Comparison of ENCODE assay signal across 23 mouse cellular contexts in genomic region chr12:25335069-25335468, GRCm38 (mm10).
DNase-seq lines count a peak whose midpoint lies in the region; ATAC-seq lines count a peak whose summit lies in the region.
"Had no signal": no experiment of that assay in that cellular context is flagged by ENCODE, and none has a peak within 500 bp of the region (broad histone marks: within the 10 kb centered on the region; RNA-seq: fewer than 3 reads in every experiment).

No protein-coding gene starts in this region.

- H3K27me3 ChIP-seq in heart, embryonic 10.5 days (ENCODE audit: insufficient read depth, poor library complexity, severe bottlenecking): no peaks in the 10 kb centered on the region
- H3K27me3 ChIP-seq in heart, embryonic 11.5 days (ENCODE audit: control insufficient read depth, insufficient read depth, low read length): no peaks in the 10 kb centered on the region
- no peaks in the 10 kb centered on the region for H3K27me3 ChIP-seq in embryonic facial prominence, embryonic 15.5 days
- H3K27me3 ChIP-seq: CH12.LX; intestine, embryonic 15.5 days; limb, embryonic 13.5 days had no signal

- H3K9ac ChIP-seq in heart, embryonic 11.5 days (ENCODE audit: low read depth, low read length): no peak overlapping the region
- no peak overlapping the region for H3K9ac ChIP-seq in embryonic facial prominence, embryonic 15.5 days
- H3K9ac ChIP-seq: forebrain, postnatal 0 days; hindbrain, embryonic 14.5 days; intestine, embryonic 15.5 days; limb, embryonic 13.5 days; liver, embryonic 14.5 days had no signal

- ATAC-seq in heart, embryonic 11.5 days (replicated peaks; ENCODE audit: insufficient number of reproducible peaks, low FRiP score, low TSS enrichment): no peak
- ATAC-seq in embryonic facial prominence, embryonic 15.5 days (ENCODE audit: insufficient number of reproducible peaks, low FRiP score, low TSS enrichment, low read depth): no peak
- peak; percentile 86 for ATAC-seq in monocyte, adult 5-6 weeks (replicated peaks; ENCODE audit: insufficient number of reproducible peaks, low FRiP score, low TSS enrichment, poor library complexity, severe bottlenecking)
- ATAC-seq: forebrain, postnatal 0 days; intestine, embryonic 15.5 days had no signal

- H3K4me1 ChIP-seq in heart, embryonic 10.5 days: peaks cover 23% of the 10 kb centered on the region
- peaks cover 5% of the 10 kb centered on the region for H3K4me1 ChIP-seq in heart, embryonic 11.5 days (ENCODE audit: control insufficient read depth, insufficient read depth, low read length)
- H3K4me1 ChIP-seq in embryonic facial prominence, embryonic 15.5 days: peaks cover 14% of the 10 kb centered on the region
- H3K4me1 ChIP-seq: intestine, embryonic 15.5 days; limb, embryonic 13.5 days had no signal

- no peaks in the 10 kb centered on the region for H3K36me3 ChIP-seq in heart, embryonic 10.5 days
- no peaks in the 10 kb centered on the region for H3K36me3 ChIP-seq in heart, embryonic 11.5 days (ENCODE audit: control insufficient read depth, insufficient read depth, low read length)
- H3K36me3 ChIP-seq in embryonic facial prominence, embryonic 15.5 days: no peaks in the 10 kb centered on the region
- H3K36me3 ChIP-seq: forebrain, embryonic 10.5 days; intestine, embryonic 15.5 days; limb, embryonic 13.5 days had no signal

- H3K4me2 ChIP-seq in heart, embryonic 11.5 days: no peak overlapping the region
- H3K4me2 ChIP-seq in embryonic facial prominence, embryonic 15.5 days (replicated peaks): no peak overlapping the region
- H3K4me2 ChIP-seq: hindbrain, embryonic 14.5 days; intestine, embryonic 15.5 days; limb, embryonic 13.5 days had no signal

- H3K27ac ChIP-seq in heart, embryonic 10.5 days: 0 out of 2 replicates have a peak overlapping the region, but pooled peaks have one; percentile 42
- no peak overlapping the region for H3K27ac ChIP-seq in heart, embryonic 11.5 days (ENCODE audit: low read depth, low read length)
- 0 out of 2 replicates have a peak overlapping the region, but pooled peaks have one; percentile 35 for H3K27ac ChIP-seq in embryonic facial prominence, embryonic 15.5 days (replicated peaks)
- H3K27ac ChIP-seq: hindbrain, embryonic 14.5 days; intestine, embryonic 15.5 days; limb, embryonic 13.5 days; liver, embryonic 14.5 days had no signal

- no peak for DNase-seq in heart, embryonic 10.5 days (ENCODE audit: low spot score)
- peak; percentile 40 for DNase-seq in CD4-positive helper T cell, adult 2 months (ENCODE audit: low read depth, low spot score)
- DNase-seq in cerebellum, postnatal 14 days: no peak
- no peak for DNase-seq in kidney, adult 8-10 months
- DNase-seq in Muller cell, postnatal 12 days (ENCODE audit: inconsistent ontology term): no peak
- DNase-seq: adrenal gland, postnatal 10 days; cerebellum, adult 11 months; cerebellum, postnatal 25 days; embryo, embryonic 11 days; forebrain, postnatal 0 days; heart, adult 11 months; heart, postnatal 36 days; midbrain, embryonic 14.5 days; thymus, postnatal 25 days had no signal

- no peak overlapping the region for H3K4me3 ChIP-seq in heart, embryonic 10.5 days
- H3K4me3 ChIP-seq in heart, embryonic 11.5 days (ENCODE audit: low read depth, low read length): no peak overlapping the region
- no peak overlapping the region for H3K4me3 ChIP-seq in embryonic facial prominence, embryonic 15.5 days (replicated peaks)
- H3K4me3 ChIP-seq: forebrain, embryonic 10.5 days; intestine, embryonic 15.5 days; limb, embryonic 13.5 days had no signal

- no peaks in the 10 kb centered on the region for H3K9me3 ChIP-seq in heart, embryonic 10.5 days
- no peaks in the 10 kb centered on the region for H3K9me3 ChIP-seq in heart, embryonic 11.5 days (replicated peaks; ENCODE audit: control insufficient read depth, low read length)
- no peaks in the 10 kb centered on the region for H3K9me3 ChIP-seq in embryonic facial prominence, embryonic 15.5 days (replicated peaks)
- H3K9me3 ChIP-seq: forebrain, embryonic 10.5 days; intestine, embryonic 15.5 days; limb, embryonic 13.5 days had no signal

- WGBS in heart, embryonic 10.5 days: 80% methylated on average over 5 of the region's 5 CpGs
- WGBS in heart, embryonic 11.5 days (ENCODE audit: insufficient replicate concordance): 73% methylated on average over 5 of the region's 5 CpGs
- WGBS in embryonic facial prominence, embryonic 15.5 days: 72% methylated on average over 5 of the region's 5 CpGs
